9 mouse cellular contexts compared by ENCODE assay signal in genomic region chr7:46714518-46714917, GRCm38 (mm10). TPM values are rescaled to one million over a fixed set of nuclear protein-coding genes. Genes with fewer than 3 reads are reported as not detected.
DNase-seq lines count a peak whose midpoint lies in the region; TF ChIP-seq lines count a peak whose summit lies in the region.
"Had no signal": no experiment of that assay in that cellular context is flagged by ENCODE, and none has a peak within 500 bp of the region (broad histone marks: within the 10 kb centered on the region; RNA-seq: fewer than 3 reads in every experiment).

No protein-coding gene starts in this region.

- no peaks in the 10 kb centered on the region for H3K27me3 ChIP-seq in MEL (ENCODE audit: control insufficient read depth in 1 of 2, insufficient read depth in 2 of 2, low read length in 2 of 2)
- no peaks in the 10 kb centered on the region for H3K27me3 ChIP-seq in limb, embryonic 10.5 days (ENCODE audit: low read depth, poor library complexity, severe bottlenecking)

- no peak overlapping the region for H3K27ac ChIP-seq in MEL (ENCODE audit: control insufficient read depth, low read depth, low read length)
- H3K27ac ChIP-seq in limb, embryonic 10.5 days = no peak overlapping the region

- no peak overlapping the region for H3K9ac ChIP-seq in MEL (ENCODE audit: control insufficient read depth, low read depth, low read length, poor library complexity, severe bottlenecking)

- H3K4me3 ChIP-seq in MEL (ENCODE audit: control insufficient read depth in 1 of 2, insufficient read depth in 1 of 2, low read depth in 2 of 2, low read length in 2 of 2) = no peak overlapping the region
- no peak overlapping the region for H3K4me3 ChIP-seq in limb, embryonic 10.5 days
- H3K4me3 ChIP-seq: myocyte had no signal

- peak; percentile 61 for DNase-seq in kidney, adult 9 months
- DNase-seq in kidney, adult 11 months = no peak
- DNase-seq in MEL (ENCODE audit: low read depth, low spot score) = peak; percentile 79
- peak; percentile 83 to 89 for DNase-seq in cerebellum, adult 18-20 months
- DNase-seq in gastrocnemius, postnatal 36 days = peak; percentile 20 to 41
- DNase-seq in limb, embryonic 10.5 days (ENCODE audit: low spot score) = peak; percentile 68
- peak; percentile 53 for DNase-seq in retina, adult 2 months (ENCODE audit: low read depth, low spot score)
- peak; percentile 72 for DNase-seq in thymus, postnatal 25 days

- H3K36me3 ChIP-seq in MEL (ENCODE audit: control insufficient read depth in 1 of 2, insufficient read depth in 2 of 2, low read length in 2 of 2) = peaks cover 0 to 10% of the 10 kb centered on the region in 2 experiments; a peak in 2 of 4 replicates
- no peaks in the 10 kb centered on the region for H3K36me3 ChIP-seq in limb, embryonic 10.5 days

- TF ChIP-seq EP300 in MEL (IDR thresholded peaks at IDR 0.05; ENCODE audit: low read depth in 1 of 2, low read length in 2 of 2) = no peak

- H3K9me3 ChIP-seq in MEL (replicated peaks; ENCODE audit: insufficient read depth, low read length) = no peaks in the 10 kb centered on the region
- no peaks in the 10 kb centered on the region for H3K9me3 ChIP-seq in limb, embryonic 10.5 days (replicated peaks)

- H3K79me2 ChIP-seq in MEL (ENCODE audit: control insufficient read depth, insufficient read depth, low read length, poor library complexity) = peaks cover 6% of the 10 kb centered on the region

- peak; percentile 80 to 91 (median 87) for TF ChIP-seq CTCF in MEL (IDR thresholded peaks at IDR 0.05 in 2 of 3, conservative IDR thresholded peaks at IDR 0.05 in 1 of 3; ENCODE audit: control insufficient read depth in 1 of 3, insufficient read depth in 1 of 3, low read depth in 2 of 3, low read length in 3 of 3, poor library complexity in 1 of 3, severe bottlenecking in 1 of 3)

- 36% methylated on average over 6 of the region's 6 CpGs for WGBS in limb, embryonic 10.5 days

- intact Hi-C loops in gastrocnemius, postnatal 36 days (cut with DNase I) = no loop called here

- no peak for TF ChIP-seq POLR2A in MEL (IDR thresholded peaks at IDR 0.05; ENCODE audit: control insufficient read depth in 1 of 2, insufficient read depth in 1 of 2, low read depth in 1 of 2, low read length in 2 of 2, poor library complexity in 1 of 2)

- H3K4me1 ChIP-seq in MEL (ENCODE audit: control insufficient read depth in 1 of 2, insufficient read depth in 2 of 2, low read length in 2 of 2) = peaks cover 11 to 26% of the 10 kb centered on the region in 2 experiments; a peak in 3 of 4 replicates
- peaks cover 9% of the 10 kb centered on the region for H3K4me1 ChIP-seq in limb, embryonic 10.5 days

- peak; percentile 74 for TF ChIP-seq RAD21 in MEL (IDR thresholded peaks at IDR 0.05; ENCODE audit: low read depth, low read length)

TF ChIP-seq in MEL, 35 proteins besides CTCF, POLR2A, EP300 and RAD21:
- TF ChIP-seq TBP (IDR thresholded peaks at IDR 0.05; ENCODE audit: low read depth, low read length) (0 out of 2 replicates have a peak, but pooled peaks have one; percentile 15), ZC3H11A (IDR thresholded peaks at IDR 0.05; ENCODE audit: low read depth, low read length) (peak; percentile 57), SMC3 (IDR thresholded peaks at IDR 0.05; ENCODE audit: low read depth, low read length) (peak; percentile 77), POLR2AphosphoS5 (IDR thresholded peaks at IDR 0.05; ENCODE audit: borderline replicate concordance, low read depth, low read length) (no peak)
TF ChIP-seq in MEL: peak in this region for 3.

RNA-seq across cellular contexts. Expression of gene Saa3, which starts 1.0 kb away (rescaled TPM):
- total RNA-seq in MEL (2012; rRNA removed) = 1.3 and 1.6 TPM in 2 replicates
- 1 to 10 TPM in 1 of 2 experiments, not detected in 1; 1.7 TPM for polyA plus RNA-seq in MEL (2012; ENCODE audit: insufficient read depth in 1 of 2, insufficient read length in 2 of 2, low read depth in 1 of 2, low replicate concordance in 2 of 2, missing spikeins in 1 of 2)
- not detected for total RNA-seq in gastrocnemius, postnatal 36 days (2021)
- 0.15 TPM in 1 of 2 replicates, not detected in the other for polyA plus RNA-seq in limb, embryonic 10.5 days (2016; fragmentation: Nextera tagmentation; extraction: Ambion mirVana)

RNA-seq across cellular contexts. Expression of gene Saal1, which starts 4.0 kb away (rescaled TPM):
- total RNA-seq in MEL (2012; rRNA removed) = 13.6 and 15.4 TPM in 2 replicates
- 10 to 100 TPM in 1 of 2 experiments, not detected in 1; 26.0 TPM for polyA plus RNA-seq in MEL (2012; ENCODE audit: insufficient read depth in 1 of 2, insufficient read length in 2 of 2, low read depth in 1 of 2, low replicate concordance in 2 of 2, missing spikeins in 1 of 2)
- 1 to 10 TPM; 2.6 to 2.7 TPM for total RNA-seq in gastrocnemius, postnatal 36 days (2021)
- polyA plus RNA-seq in limb, embryonic 10.5 days (2016; fragmentation: Nextera tagmentation; extraction: Ambion mirVana) = 47.4 and 47.6 TPM in 2 replicates

RNA-seq across cellular contexts. Expression of gene Saa4, which starts 17.9 kb away (rescaled TPM):
- not detected in 2 replicates for total RNA-seq in MEL (2012; rRNA removed)
- polyA plus RNA-seq in MEL (2012; ENCODE audit: insufficient read depth in 1 of 2, insufficient read length in 2 of 2, low read depth in 1 of 2, low replicate concordance in 2 of 2, missing spikeins in 1 of 2) = not detected
- not detected for total RNA-seq in gastrocnemius, postnatal 36 days (2021)
- not detected in 2 replicates for polyA plus RNA-seq in limb, embryonic 10.5 days (2016; fragmentation: Nextera tagmentation; extraction: Ambion mirVana)
- polyA plus RNA-seq: myocyte had no signal

RNA-seq across cellular contexts. Expression of gene Saa1, which starts 28.3 kb away (rescaled TPM):
- not detected in 2 replicates for total RNA-seq in MEL (2012; rRNA removed)
- polyA plus RNA-seq in MEL (2012; ENCODE audit: insufficient read depth in 1 of 2, insufficient read length in 2 of 2, low read depth in 1 of 2, low replicate concordance in 2 of 2, missing spikeins in 1 of 2) = not detected
- total RNA-seq in gastrocnemius, postnatal 36 days (2021) = not detected
- 1.4 and 3.3 TPM in 2 replicates for polyA plus RNA-seq in limb, embryonic 10.5 days (2016; fragmentation: Nextera tagmentation; extraction: Ambion mirVana)
- polyA plus RNA-seq: myocyte had no signal

RNA-seq across cellular contexts. Expression of gene Saa2, which starts 37.1 kb away (rescaled TPM):
- total RNA-seq in MEL (2012; rRNA removed) = not detected in 2 replicates
- polyA plus RNA-seq in MEL (2012; ENCODE audit: insufficient read depth in 1 of 2, insufficient read length in 2 of 2, low read depth in 1 of 2, low replicate concordance in 2 of 2, missing spikeins in 1 of 2) = not detected
- total RNA-seq in gastrocnemius, postnatal 36 days (2021) = not detected
- polyA plus RNA-seq in limb, embryonic 10.5 days (2016; fragmentation: Nextera tagmentation; extraction: Ambion mirVana) = 1.7 TPM in 2 replicates
- polyA plus RNA-seq: myocyte had no signal
